Mouse (Mus musculus): ENCODE measurements around the gene Nmt1.
A peak's percentile ranks its signal among the peaks of the same experiment; 100 is the strongest.

Nmt1 gene

DNA sequence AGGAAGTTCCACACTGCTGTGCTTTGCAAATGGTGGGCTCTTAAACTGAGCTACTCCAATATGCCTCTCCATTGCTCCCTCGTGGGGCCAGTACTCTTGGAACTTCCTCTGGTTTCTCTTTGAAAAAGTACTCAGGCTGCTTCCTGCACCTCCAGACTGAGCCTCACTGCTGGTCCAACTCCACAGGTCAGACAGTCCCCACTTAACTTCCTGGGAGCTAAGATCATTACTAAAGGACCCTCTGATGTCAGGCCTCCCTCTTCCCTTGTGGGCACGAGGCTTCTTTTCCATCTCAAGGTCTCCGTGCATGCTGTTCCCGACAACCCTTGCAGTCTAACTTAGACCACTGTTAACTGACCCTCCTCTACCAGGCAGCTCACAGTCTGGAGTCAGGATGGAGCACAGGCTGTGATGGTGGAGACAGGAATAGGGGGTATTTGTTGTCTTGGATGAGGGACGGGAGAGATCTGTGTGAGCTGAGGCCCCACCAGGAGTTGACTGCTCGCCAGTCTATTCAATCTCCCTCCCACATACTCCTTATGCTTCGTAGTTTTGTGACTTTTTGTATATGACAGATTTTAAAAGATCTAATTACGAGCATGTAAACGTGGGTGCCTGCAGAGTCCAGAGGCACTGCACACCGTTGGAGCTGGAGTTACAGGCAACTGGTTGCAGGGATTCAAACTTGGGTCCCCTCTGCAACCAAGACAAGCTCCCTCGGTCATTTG is 22.6 kb upstream of the Nmt1 start:
- DNase-seq (ENCODE audit: low spot score) = no peak

DNA sequence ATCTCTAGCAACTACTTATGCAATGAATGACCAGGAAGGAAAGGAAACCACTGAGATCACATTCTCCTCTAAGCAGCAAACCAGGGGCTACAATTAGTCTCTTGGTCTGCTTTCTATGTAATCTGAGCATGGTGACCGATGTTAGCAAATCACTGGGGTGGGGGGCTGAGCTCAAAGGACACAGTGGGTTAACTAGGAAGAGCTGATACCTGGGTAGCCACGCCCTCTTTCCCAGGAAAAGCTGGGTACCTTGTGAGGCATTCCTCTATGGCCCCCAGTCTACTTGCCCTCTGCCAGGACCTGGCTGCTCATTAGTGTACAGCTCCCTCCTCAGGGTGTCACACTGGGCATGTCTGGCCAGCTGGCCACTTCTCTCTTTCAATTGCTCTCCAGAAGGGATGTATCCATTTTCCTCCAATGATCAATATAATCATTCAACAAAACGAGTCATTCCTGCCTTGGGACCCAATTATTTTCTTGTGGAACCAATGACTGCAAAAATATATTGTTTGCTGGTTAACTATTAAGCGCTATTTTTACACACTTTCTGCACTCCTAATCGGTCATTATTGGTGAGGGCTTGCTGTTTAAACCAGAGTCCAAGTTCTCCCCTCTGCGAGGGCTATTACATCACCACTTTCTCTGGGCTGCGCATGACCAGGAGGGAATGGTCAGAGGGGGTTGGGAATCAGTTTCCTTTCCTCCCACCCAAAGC is 21.5 kb upstream of the Nmt1 start:
- DNase-seq (ENCODE audit: low spot score) = no peak

DNA sequence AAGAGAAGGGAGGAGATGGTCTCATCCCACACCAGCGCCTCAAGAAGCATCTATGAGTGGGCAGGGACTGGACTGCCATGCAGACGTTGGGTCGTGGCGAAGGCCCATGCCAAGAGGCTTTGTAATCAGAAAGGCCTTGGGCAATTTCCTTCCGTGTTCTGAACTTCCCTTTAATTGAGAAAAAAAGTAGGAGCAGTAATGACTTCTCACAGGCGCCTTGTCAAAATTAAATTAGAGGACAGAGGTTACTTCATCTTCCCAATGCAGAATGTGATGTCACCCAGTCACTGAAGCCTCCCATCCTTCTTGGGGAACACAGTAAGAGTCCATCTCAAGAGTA is 21.0 kb upstream of the Nmt1 start:
- DNase-seq (ENCODE audit: low spot score) = no peak

DNA sequence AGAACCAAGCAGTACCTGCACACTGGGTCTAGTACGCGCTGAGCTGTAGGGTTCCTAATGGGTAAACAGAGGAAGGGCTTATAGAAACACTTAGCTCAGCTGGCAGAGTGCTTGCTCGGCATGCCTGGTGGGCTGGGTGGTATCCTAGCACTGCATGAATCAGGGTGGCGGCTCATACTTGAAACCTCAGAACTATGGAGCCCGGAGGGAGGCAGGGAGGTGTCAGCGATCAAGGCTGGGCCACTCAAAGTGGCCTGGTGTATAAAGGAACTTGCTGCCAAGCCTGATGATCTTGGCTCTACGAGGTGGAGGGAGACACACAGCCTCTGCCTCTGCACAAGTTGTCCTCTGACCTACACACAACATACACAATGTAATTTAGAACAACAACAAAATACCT is 19.4 kb upstream of the Nmt1 start:
- DNase-seq (ENCODE audit: low spot score) = no peak

DNA sequence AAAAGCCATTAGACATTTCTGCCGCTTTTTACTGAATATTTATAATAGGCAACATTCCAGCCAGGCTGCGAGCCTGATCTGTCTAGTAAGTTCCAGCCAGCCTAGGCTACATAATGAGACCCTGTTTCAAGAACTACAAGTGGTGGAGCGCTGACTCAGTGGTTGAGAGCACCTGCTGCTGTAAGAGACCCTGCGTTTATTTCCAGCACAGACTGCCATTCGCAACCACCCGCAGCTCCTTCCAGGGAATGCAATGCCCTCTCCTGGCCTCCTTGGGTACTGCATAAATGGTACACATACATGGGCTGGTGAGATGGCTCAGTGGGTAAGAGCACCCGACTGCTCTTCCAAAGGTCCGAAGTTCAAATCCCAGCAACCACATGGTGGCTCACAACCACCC is 18.8 kb upstream of the Nmt1 start:
- DNase-seq (ENCODE audit: low spot score) = no peak

DNA sequence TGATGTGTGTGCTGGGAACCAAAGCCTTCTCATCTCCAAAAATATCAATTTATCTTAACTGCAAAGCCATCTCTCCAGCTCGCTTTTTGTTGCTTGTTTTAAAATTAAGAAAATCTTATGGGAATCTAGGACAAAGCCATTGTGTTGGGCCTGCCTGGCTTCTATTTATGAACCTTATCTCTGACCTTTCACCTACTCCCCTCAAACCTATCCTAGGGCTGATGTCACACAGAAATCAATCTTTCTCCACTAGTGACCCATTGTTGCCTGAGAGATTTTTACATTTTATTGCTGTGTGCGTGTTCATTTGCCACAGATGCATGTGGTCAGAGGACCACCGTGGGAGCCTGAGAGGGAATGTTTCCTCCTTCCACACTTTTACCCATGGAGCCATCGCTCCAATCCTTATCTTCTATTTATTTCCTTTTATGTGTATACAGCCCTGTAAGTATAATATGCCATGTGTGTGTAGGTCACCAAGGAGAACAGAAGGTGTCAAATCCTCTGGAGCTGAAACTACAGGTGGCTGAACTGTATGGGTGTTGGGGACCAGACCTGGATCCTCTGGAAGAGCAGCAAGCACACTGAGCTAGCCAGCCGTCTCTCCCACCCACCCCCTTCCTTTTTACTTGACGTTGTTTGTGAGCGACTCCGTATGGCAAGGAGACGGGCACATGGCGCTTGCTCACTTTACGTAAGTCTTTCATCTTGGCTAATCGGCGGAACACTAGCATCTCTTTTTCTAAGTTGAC is 17.4 kb upstream of the Nmt1 start:
- DNase-seq (ENCODE audit: low spot score) = no peak

DNA sequence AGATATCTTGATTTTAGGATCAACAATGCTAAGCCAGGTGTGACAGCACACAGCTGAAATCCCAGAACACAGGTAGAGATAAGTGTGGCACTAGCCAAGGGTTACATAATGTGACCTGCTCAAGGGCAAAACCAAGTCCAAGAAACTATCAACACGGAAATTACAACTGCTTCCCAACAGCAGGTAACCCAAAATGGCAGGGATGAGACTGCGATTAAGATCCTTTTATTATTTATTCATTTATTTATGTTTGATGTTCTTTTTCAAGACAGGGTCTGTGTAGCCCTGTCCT is 16.8 kb upstream of the Nmt1 start:
- DNase-seq (ENCODE audit: low spot score) = no peak

DNA sequence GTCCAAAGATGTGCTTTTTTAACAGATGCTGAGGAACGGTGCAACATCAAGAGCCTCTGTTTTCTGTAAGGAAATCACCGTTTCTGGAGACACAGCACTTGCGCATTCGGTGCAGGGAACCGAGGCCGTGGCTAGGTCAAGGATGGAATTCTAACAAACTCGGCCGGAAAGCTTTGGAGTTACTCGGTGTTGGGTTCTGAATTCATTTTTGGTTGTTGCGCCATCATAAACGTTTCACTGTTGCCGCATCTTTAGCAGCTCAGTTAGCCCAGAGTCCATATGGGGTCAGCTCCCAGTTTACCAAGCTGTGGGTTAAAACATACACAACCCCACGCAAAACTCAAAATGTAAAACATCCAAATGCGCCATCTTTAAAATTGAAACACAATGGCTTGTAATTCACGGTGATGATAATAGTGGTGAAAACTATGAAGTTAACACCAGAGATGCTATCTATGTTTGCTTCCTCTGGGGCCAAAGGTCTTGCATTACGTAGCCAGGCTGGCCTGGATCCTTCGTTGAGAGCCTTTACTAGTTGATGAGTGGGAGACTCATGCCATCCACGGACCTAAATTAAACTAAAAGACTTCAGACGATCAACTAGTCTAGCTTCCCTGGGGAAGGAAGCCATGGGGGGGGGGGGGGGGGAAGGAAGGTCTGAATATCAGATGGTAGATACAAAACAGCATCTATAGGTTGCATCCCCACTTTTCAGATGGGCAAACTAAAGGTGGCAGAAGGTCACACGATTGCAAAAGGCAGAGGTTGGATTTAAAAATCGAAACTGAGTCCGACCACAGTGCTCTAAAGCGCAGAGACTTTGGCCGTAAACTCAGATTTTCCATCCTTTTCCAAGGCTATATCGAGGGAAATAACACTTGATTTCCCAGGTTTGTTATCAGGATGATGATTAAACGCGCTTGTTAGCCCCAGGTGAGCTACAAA is 11.8 kb upstream of the Nmt1 start:
- no peak for DNase-seq (ENCODE audit: low spot score)

DNA sequence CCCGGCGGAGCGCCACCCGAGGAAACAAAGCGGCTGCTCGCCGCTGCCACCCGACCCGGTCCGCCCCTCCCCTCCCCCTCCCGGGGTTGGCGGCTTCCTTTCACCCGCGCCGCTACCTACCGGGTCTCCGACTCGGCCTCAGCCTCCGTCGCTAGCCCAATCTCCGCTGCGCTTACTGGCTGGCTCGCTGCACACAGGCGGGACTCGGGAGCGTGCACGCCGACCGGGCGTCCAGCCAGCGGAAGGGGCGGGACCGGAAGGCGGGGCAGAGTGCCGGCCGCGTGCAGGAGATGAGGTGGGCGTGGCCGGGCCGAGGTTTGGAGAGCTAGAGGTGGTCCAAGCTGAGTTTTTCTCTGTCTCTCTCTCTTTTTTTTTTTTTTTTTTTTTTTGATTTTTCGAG is 11.1 kb upstream of the Nmt1 start:
- peak; percentile 82 for DNase-seq (ENCODE audit: low spot score)

DNA sequence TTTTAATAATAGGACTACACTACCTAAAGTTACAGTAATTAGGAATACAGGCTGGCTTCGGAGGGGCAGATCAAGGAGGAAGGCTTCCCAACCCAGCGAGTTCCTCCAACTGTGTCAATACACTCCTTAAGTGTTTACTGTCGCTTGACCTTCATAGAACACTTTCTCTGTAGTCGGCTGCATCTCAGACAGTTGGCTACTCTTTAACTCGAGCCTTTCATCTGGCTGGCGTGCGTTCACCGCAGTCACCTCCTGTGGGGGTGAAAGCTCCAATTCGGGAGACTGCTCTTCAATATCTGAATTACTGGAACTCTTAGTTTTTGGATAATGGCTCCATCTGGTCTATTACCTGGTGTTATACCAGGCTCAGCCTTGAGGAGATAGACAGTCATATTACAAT is 10.3 kb upstream of the Nmt1 start:
- no peak for DNase-seq (ENCODE audit: low spot score)

DNA sequence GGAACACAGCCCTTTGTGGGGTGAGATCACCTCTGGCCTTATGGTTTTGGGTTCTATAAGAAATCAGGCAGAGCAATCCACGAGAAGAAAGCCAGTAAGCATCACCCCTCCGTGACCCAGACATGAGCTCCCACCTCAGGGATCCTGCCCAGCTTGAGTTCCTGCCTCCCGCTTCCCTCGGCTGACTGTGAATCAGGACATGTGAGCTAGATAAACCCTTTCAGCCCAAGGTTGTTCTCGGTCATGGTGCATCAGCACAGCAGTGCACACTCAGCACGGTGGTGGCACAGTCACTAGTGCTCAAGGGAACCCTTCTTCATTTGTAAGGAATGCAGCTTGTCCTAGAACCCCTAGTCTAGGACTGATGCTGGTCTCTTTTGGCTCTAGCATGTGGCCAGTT is 9.1 kb upstream of the Nmt1 start:
- no peak for DNase-seq (ENCODE audit: low spot score)

DNA sequence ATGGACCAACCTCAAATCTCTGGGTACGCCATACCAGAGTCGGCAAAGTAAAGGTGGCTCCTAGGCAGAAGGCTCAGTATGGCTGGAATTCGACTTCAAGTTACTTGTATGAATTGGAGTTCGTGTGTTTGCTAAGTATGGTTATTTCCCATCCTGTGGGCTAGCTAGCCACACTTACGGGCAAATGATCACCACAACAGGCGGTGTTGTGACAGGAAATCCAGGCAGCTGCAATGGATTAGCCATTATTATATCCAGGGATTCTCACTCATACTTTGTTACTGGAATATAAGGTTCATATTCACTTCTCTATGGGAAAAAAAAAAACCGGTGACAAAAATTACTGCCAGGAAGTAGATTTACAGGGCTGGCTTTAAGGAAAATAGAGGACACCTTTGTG is 8.7 kb upstream of the Nmt1 start:
- DNase-seq (ENCODE audit: low spot score) = no peak

DNA sequence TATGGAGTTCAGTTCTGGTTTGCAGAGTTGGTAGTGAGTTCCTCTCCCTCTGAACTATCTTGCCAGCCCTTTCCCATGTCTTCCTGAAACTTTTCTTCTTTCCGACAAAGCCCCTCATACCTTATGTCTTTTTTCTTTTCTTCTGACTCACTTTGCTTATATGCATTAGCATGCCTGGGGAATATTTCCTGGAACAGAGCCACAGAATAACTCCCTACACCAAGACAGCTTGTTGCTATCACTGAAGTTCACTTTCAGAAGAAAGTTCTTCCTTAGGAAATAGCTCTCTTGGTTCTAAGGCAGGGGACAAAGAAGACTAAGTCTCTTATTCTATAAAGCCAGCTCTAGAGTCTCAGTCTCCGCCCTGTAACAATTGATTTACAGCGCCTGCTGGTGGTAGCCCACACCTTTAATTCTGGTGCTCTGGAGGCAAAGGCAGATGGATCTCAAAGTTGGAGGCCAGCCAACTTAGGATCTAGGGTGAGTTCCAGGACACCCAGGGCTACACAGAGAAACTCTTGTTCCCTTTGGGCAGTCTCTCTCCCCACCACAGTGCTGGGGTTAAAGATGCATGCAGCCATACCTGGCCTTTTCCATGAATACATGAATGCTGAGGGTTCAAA is 7.2 kb upstream of the Nmt1 start:
- no peak for DNase-seq (ENCODE audit: low spot score)

DNA sequence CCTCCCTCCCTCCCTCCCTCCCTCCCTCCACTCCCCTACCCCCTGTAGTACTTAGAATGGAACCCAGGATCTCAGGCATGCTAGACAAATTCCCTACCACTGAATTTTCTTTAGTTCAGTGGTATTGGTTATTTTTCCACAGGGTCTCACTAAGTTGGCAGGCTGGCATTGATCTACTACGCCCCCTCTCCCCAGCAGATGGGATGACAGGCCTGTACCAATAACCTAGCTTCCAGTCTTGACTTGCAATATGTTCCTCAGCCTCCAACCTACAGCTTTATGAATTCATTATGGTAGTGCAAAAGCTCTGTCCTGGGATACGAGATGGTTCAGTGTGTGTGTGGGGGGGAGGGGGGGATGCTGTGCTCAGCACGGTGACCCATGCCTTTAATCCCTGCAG is 4.0 kb upstream of the Nmt1 start:
- DNase-seq (ENCODE audit: low spot score) = no peak

DNA sequence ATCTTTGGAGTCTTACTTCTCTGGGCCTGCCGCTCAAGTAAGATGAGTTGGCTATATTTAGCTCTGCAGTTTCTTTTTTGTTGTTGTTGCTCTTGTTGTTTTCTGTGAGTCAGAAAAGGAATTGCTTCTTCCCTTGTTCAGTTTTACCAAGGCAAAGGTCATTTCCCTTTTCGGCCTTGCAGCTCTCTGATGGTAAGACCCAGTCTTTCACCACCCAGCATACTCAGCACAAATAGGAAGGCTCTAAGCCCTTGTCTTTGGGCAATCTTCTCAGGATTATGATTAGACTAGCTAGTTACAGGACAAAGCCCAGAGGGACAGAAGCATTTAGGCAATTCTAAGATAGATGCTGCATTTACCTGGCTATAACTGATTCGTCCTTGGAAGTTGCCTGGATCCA is 1.1 kb upstream of the Nmt1 start:
- no peak for DNase-seq (ENCODE audit: low spot score)

DNA sequence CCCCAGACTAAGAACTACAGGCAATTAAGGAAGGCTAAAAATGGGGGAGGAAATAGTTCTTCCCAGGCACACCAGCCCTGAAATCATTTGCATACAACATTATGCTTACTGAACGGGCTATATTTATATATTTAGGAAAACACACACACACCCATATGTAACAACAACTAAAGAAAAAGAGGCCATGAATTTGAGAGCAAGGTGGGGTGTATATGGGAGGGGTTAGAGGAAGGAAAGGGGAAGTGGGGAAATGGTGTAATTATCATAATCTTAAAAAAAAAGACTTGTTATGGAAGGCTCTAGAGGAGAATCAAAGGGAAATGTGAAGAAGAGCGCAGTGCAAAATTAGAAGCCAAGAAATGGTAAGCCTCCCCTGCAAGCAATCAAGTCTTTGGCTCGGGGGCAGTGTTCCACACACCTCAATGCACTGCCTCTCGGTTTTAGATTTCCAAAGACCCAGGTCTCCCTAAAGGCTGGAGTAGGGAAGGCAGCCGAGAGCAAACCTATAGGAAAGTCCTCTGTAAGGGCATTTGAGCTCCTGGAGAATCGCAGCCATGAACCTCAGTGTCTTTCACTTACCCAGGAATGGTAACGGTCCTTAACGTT is 317 bp upstream of the Nmt1 start:
- DNase-seq (ENCODE audit: low spot score) = no peak

DNA sequence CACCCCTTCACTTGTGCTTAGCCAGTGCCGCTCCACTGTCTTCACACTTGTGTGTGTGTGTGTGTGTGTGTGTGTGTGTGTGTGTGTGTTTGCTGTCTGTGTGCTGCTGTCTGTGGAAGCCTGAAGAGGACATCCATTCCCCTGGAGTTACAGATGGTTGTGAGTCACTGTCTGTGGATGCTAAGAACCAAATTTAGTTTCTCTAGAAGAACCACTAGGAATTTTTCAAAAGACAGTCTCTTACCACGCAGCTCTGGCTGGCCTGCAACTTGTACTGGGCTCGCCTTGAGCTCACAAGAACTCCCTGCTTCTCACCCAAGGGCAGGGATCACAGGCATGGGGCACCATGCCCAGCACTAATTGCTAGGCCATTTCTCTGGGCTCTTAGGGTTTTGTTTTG is 5.0 kb downstream of the Nmt1 start:
- DNase-seq (ENCODE audit: low spot score) = no peak

DNA sequence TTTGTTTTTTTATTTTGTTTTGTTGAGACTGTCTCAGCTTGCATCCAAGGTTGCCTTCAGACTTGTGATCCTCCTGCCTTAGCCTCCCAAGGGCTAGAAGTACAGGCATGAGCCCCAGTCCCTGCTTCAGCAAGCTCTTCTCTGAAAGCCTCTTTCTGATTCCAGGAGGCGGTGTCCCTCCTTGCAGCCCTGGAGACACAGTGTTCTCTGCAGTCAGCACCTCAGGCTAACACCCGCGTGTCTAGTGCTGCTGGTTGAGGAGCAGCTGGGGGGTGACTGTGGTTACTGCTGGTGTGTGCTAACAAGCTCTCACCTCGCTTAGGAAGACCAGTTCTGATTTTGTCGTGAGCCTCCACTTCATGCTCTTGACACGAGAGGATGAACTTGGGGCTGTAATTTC is 7.0 kb downstream of the Nmt1 start:
- no peak for DNase-seq (ENCODE audit: low spot score)

DNA sequence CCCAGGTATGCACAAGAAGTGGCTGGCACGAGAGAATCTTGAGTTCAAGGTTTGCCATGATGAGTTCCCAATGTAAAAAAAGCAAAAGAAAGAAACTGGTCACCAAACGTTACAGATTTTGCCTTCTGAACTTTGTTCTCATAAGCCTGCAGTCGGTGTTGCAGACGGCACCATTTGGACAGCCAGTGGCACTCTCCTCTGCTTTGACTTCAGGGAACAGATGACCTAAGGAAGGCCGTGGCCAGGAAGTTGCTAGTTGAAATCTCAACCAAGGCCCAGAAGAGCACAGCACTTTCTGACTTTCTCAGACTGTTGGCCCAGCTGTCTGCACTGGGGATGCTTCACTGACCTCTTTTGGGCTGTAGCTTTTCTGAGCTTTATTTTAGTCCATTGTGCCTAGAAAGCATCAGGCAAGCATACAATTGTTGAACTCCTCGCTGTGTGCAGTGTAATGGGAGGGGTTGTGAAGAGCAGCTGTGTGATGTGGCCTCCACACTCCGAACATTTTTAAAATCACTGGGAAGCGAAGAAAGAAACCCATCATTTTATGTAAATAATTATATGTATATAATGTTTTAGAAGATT is 9.0 kb downstream of the Nmt1 start:
- DNase-seq (ENCODE audit: low spot score) = no peak

DNA sequence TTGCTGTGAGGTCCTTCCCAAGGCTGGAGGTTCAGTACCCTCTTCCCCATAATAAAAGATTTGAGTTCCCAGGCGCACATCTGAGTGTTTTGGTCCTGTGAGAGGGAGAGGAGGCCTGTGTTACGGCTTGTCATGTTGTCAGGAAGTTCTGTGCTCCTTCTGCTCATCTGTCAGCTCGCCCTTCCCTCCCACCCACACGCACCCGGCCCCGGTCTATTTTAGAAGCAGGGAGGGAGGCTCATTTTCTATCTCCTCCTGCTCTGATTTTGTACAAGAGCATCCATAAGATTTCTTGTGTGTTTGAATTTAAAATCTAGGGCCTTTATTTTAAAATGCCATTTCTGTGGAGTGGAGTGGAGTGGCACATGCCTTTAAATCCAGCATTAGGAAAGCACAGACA is 10.0 kb downstream of the Nmt1 start:
- no peak for DNase-seq (ENCODE audit: low spot score)

DNA sequence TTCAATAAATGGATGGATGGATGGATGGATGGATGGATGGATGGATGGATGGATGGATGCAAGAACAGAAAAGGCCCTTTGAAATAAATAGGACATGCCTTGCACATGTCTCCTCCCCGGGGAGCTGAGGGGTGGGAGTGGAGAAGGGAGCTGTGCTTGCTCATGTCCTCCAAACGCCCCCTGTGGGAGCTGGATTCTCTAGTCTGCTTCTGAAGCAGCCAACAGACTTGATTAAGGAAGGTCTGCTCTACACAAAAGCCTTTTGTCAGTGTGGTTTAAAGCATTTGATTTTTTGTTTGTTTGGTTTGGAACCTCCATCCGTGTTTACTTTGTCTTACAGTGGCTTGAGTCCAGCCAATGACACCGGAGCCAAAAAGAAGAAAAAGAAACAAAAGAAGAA is 14.8 kb downstream of the Nmt1 start:
- DNase-seq (ENCODE audit: low spot score) = no peak

All from layer of hippocampus, adult 9-10 months (tissue).